Mouse (Mus musculus): ENCODE data around the gene Prss8. TPM values are rescaled to one million over a fixed set of nuclear protein-coding genes. Genes with fewer than 3 reads are reported as not detected.
"Not testable (repeated sequence)": the region's sequence is repeated elsewhere in the genome, so short reads cannot be mapped to it uniquely, and the experiment has no call there.

Prss8 gene
- polyA plus RNA-seq, 1 experiment = 6.9 TPM

GRCm38 (mm10) chr7:127901772-127902171, 28.1 kb downstream of the Prss8 start:
- no peaks in the 10 kb centered on the region; the same call in 1 of the 2 replicates for H3K36me3 ChIP-seq (ENCODE audit: control insufficient read depth, insufficient read depth, low read length)
- H3K27ac ChIP-seq (ENCODE audit: control insufficient read depth, insufficient read depth, low read length) = no peak overlapping the region
- peaks cover 35% of the 10 kb centered on the region for H3K4me1 ChIP-seq (replicated peaks; ENCODE audit: control insufficient read depth, insufficient read depth, low read length)
- DNase-seq = no peak
- TF ChIP-seq POLR2A (IDR thresholded peaks at IDR 0.05; ENCODE audit: control insufficient read depth, extremely low read depth, insufficient read depth, low read length, poor library complexity) = no peak
- TF ChIP-seq CTCF (IDR thresholded peaks at IDR 0.05; ENCODE audit: borderline replicate concordance, control insufficient read depth, extremely low read depth, insufficient read depth, low read length, poor library complexity) = no peak
- no peak overlapping the region for H3K4me3 ChIP-seq (ENCODE audit: control insufficient read depth, insufficient read depth, low read length)
- WGBS = 96% methylated on average over 2 of the region's 2 CpGs
- no peaks in the 10 kb centered on the region for H3K27me3 ChIP-seq (ENCODE audit: control insufficient read depth, insufficient read depth, low read length)

- 25% methylated on average over 7 of the region's 7 CpGs for WGBS
These were observed 29.9 kb downstream of the Prss8 start for GRCm38 (mm10) chr7:127899997-127900396.

GRCm38 (mm10) chr7:127898179-127898956, 31.5 kb downstream of the Prss8 start:
- H3K27ac ChIP-seq (ENCODE audit: control insufficient read depth, insufficient read depth, low read length) = no peak overlapping the region
- WGBS = 53% methylated on average over 10 of the region's 10 CpGs
- no peaks in the 10 kb centered on the region for H3K36me3 ChIP-seq (ENCODE audit: control insufficient read depth, insufficient read depth, low read length)
- TF ChIP-seq POLR2A (IDR thresholded peaks at IDR 0.05; ENCODE audit: control insufficient read depth, extremely low read depth, insufficient read depth, low read length, poor library complexity) (no peak), CTCF (IDR thresholded peaks at IDR 0.05; ENCODE audit: borderline replicate concordance, control insufficient read depth, extremely low read depth, insufficient read depth, low read length, poor library complexity) (no peak)
- peak; percentile 41 for DNase-seq
- no peak overlapping the region for H3K4me3 ChIP-seq (ENCODE audit: control insufficient read depth, insufficient read depth, low read length)
- H3K27me3 ChIP-seq (ENCODE audit: control insufficient read depth, insufficient read depth, low read length) = no peaks in the 10 kb centered on the region
- H3K4me1 ChIP-seq (replicated peaks; ENCODE audit: control insufficient read depth, insufficient read depth, low read length) = peaks cover 28% of the 10 kb centered on the region

More at GRCm38 (mm10) chr7:127899997-127900396, 29.9 kb downstream of the Prss8 start:
- Histone ChIP-seq H3K4me1 (replicated peaks; ENCODE audit: control insufficient read depth, insufficient read depth, low read length) (peaks cover 37% of the 10 kb centered on the region), H3K4me3 (ENCODE audit: control insufficient read depth, insufficient read depth, low read length) (no peak overlapping the region), H3K27ac (ENCODE audit: control insufficient read depth, insufficient read depth, low read length) (peak overlapping the region; percentile 62), H3K36me3 (ENCODE audit: control insufficient read depth, insufficient read depth, low read length) (no peaks in the 10 kb centered on the region), H3K27me3 (ENCODE audit: control insufficient read depth, insufficient read depth, low read length) (no peaks in the 10 kb centered on the region)
- no peak for TF ChIP-seq POLR2A (IDR thresholded peaks at IDR 0.05; ENCODE audit: control insufficient read depth, extremely low read depth, insufficient read depth, low read length, poor library complexity)
- no peak for TF ChIP-seq CTCF (IDR thresholded peaks at IDR 0.05; ENCODE audit: borderline replicate concordance, control insufficient read depth, extremely low read depth, insufficient read depth, low read length, poor library complexity)
- DNase-seq = no peak

- DNase-seq = no peak
- Histone ChIP-seq H3K4me1 (replicated peaks; ENCODE audit: control insufficient read depth, insufficient read depth, low read length) (peaks cover 28% of the 10 kb centered on the region), H3K27ac (ENCODE audit: control insufficient read depth, insufficient read depth, low read length) (no peak overlapping the region), H3K27me3 (ENCODE audit: control insufficient read depth, insufficient read depth, low read length) (no peaks in the 10 kb centered on the region), H3K4me3 (ENCODE audit: control insufficient read depth, insufficient read depth, low read length) (no peak overlapping the region), H3K36me3 (ENCODE audit: control insufficient read depth, insufficient read depth, low read length) (no peaks in the 10 kb centered on the region)
- TF ChIP-seq POLR2A (IDR thresholded peaks at IDR 0.05; ENCODE audit: control insufficient read depth, extremely low read depth, insufficient read depth, low read length, poor library complexity) (no peak), CTCF (IDR thresholded peaks at IDR 0.05; ENCODE audit: borderline replicate concordance, control insufficient read depth, extremely low read depth, insufficient read depth, low read length, poor library complexity) (no peak)
- WGBS = 96% methylated on average over 7 of the region's 7 CpGs
These were observed 32.4 kb downstream of the Prss8 start for GRCm38 (mm10) chr7:127897542-127897941.

GRCm38 (mm10) chr7:127896384-127896783, 33.5 kb downstream of the Prss8 start:
- no peak overlapping the region for H3K27ac ChIP-seq (ENCODE audit: control insufficient read depth, insufficient read depth, low read length)
- no peak overlapping the region for H3K4me3 ChIP-seq (ENCODE audit: control insufficient read depth, insufficient read depth, low read length)
- no peaks in the 10 kb centered on the region for H3K36me3 ChIP-seq (ENCODE audit: control insufficient read depth, insufficient read depth, low read length)
- peaks cover 28% of the 10 kb centered on the region for H3K4me1 ChIP-seq (replicated peaks; ENCODE audit: control insufficient read depth, insufficient read depth, low read length)
- 74% methylated on average over 13 of the region's 13 CpGs for WGBS
- peak; percentile 67 for DNase-seq
- no peaks in the 10 kb centered on the region for H3K27me3 ChIP-seq (ENCODE audit: control insufficient read depth, insufficient read depth, low read length)
- TF ChIP-seq POLR2A (IDR thresholded peaks at IDR 0.05; ENCODE audit: control insufficient read depth, extremely low read depth, insufficient read depth, low read length, poor library complexity) (no peak), CTCF (IDR thresholded peaks at IDR 0.05; ENCODE audit: borderline replicate concordance, control insufficient read depth, extremely low read depth, insufficient read depth, low read length, poor library complexity) (peak; percentile 42; the same call in 1 of the 2 replicates)

GRCm38 (mm10) chr7:127895891-127896290, 34.0 kb downstream of the Prss8 start:
- WGBS = 70% methylated on average over 7 of the region's 7 CpGs
- H3K4me3 ChIP-seq (ENCODE audit: control insufficient read depth, insufficient read depth, low read length); DNase-seq; H3K27me3 ChIP-seq (ENCODE audit: control insufficient read depth, insufficient read depth, low read length); H3K27ac ChIP-seq (ENCODE audit: control insufficient read depth, insufficient read depth, low read length); H3K36me3 ChIP-seq (ENCODE audit: control insufficient read depth, insufficient read depth, low read length): not testable (repeated sequence)
- H3K4me1 ChIP-seq (replicated peaks; ENCODE audit: control insufficient read depth, insufficient read depth, low read length) = peaks cover 28% of the 10 kb centered on the region

All from thymus, adult 2 months (tissue).